Mouse (Mus musculus): ENCODE results near the gene Trim29. TPM values are rescaled to one million over a fixed set of nuclear protein-coding genes. Genes with fewer than 3 reads are reported as not detected.

Gene Trim29
- polyA plus RNA-seq (2014; fragmentation: Illumina TruSeq; extraction: RNeasy Lipid Tissue Mini Kit (QIAGEN cat#74804); ENCODE audit: low read depth, low replicate concordance) = not detected

GRCm38 (mm10) chr9:43310538-43310937 is at the start of gene Trim29:
Trim29 (plus strand) TSS chr9:43310848.

Other genes starting within 250 kb of the Trim29 start
- gene Arhgef12, start 203.6 kb upstream of the Trim29 start, polyA plus RNA-seq (2014; fragmentation: Illumina TruSeq; extraction: RNeasy Lipid Tissue Mini Kit (QIAGEN cat#74804); ENCODE audit: low read depth, low replicate concordance) = 104 TPM
- gene Tmem136, start 194.3 kb upstream of the Trim29 start, polyA plus RNA-seq (2014; fragmentation: Illumina TruSeq; extraction: RNeasy Lipid Tissue Mini Kit (QIAGEN cat#74804); ENCODE audit: low read depth, low replicate concordance) = 8.6 TPM
- 0.29 TPM for gene Pou2f3, start 100.5 kb upstream of the Trim29 start, polyA plus RNA-seq (2014; fragmentation: Illumina TruSeq; extraction: RNeasy Lipid Tissue Mini Kit (QIAGEN cat#74804); ENCODE audit: low read depth, low replicate concordance)
- 1.2 TPM for gene Oaf, start 70.9 kb upstream of the Trim29 start, polyA plus RNA-seq (2014; fragmentation: Illumina TruSeq; extraction: RNeasy Lipid Tissue Mini Kit (QIAGEN cat#74804); ENCODE audit: low read depth, low replicate concordance)